Mouse (Mus musculus) liver, postnatal 0 days (tissue): ENCODE data around the gene Gpatch2l.

Source experiments
- CTCF ChIP-seq: sonication (generic); IDR thresholded peaks from 2 replicates; pipeline ENCODE4 v1.5.1; 2016; ENCODE audit warnings: antibody characterized with exemption, low read depth
- EP300 ChIP-seq: IDR thresholded peaks from 2 replicates; pipeline ENCODE4 v1.6.1; 2016; ENCODE audit warnings: antibody characterized with exemption, low read depth, mild to moderate bottlenecking

- TF ChIP-seq CTCF (no peak), EP300 (no peak)
These were observed 79.0 kb downstream of the Gpatch2l start for GRCm38 (mm10) chr12:86320629-86321028.
